Mouse (Mus musculus) midbrain, embryonic 16.5 days (tissue): ENCODE data around the gene Gdf10. TPM values are rescaled to one million over a fixed set of nuclear protein-coding genes. Genes with fewer than 3 reads are reported as not detected.

Experiments
- ATAC-seq: fragments of 200-750 bp; cut with Nextera tagmentation; 2 replicates; pipeline ENCODE4 v1.8.0; 2017; ENCODE audit warnings: moderate TSS enrichment
- H3K27ac ChIP-seq: fragments of 300-500 bp; sonication (generic); 2 replicates; pipeline ENCODE4 v1.5.1; 2014; ENCODE audit warnings: mild to moderate bottlenecking, low read length, mixed read lengths
- H3K27me3 ChIP-seq: fragments of 300-500 bp; sonication (generic); 2 replicates; pipeline ENCODE4 v1.6.1; 2014; ENCODE audit warnings: low read depth, low read length, mixed read lengths; ENCODE audit not compliant: control insufficient read depth, insufficient read depth
- H3K36me3 ChIP-seq: fragments of 300-500 bp; sonication (generic); 2 replicates; pipeline ENCODE4 v1.6.1; 2014; ENCODE audit warnings: mild to moderate bottlenecking, low read length, moderate library complexity, mixed read lengths; ENCODE audit not compliant: control insufficient read depth, insufficient read depth
- H3K4me1 ChIP-seq: fragments of 300-500 bp; sonication (generic); 2 replicates; pipeline ENCODE4 v1.6.1; 2014; ENCODE audit warnings: mild to moderate bottlenecking, low read length, mixed read lengths; ENCODE audit not compliant: control insufficient read depth, insufficient read depth
- H3K4me2 ChIP-seq: fragments of 300-500 bp; sonication (generic); 2 replicates; pipeline ENCODE4 v1.6.1; 2014; ENCODE audit warnings: mild to moderate bottlenecking, low read length, mixed read lengths
- H3K4me3 ChIP-seq: fragments of 300-500 bp; sonication (generic); 2 replicates; pipeline ENCODE4 v1.5.1; 2014; ENCODE audit warnings: low read depth, mild to moderate bottlenecking, low read length, moderate library complexity, mixed read lengths
- H3K9ac ChIP-seq: fragments of 300-500 bp; sonication (generic); 2 replicates; pipeline ENCODE4 v1.6.1; 2014; ENCODE audit warnings: low read depth, low read length, mixed read lengths
- H3K9me3 ChIP-seq: fragments of 300-500 bp; sonication (generic); replicated peaks from 2 replicates; pipeline ENCODE4 v1.6.1; 2014; ENCODE audit warnings: mild to moderate bottlenecking, low read length, mixed read lengths; ENCODE audit not compliant: control insufficient read depth, poor library complexity, severe bottlenecking
- WGBS: fragments of 180-500 bp; shearing (Covaris S2); extraction: QIAGEN DNeasy Blood & Tissue Kit; methylation state at CpG from one replicate; pipeline ENCODE4 v1.1.7; 2014; 5-methylcytosine and 5-hydroxymethylcytosine counted together
- polyA plus RNA-seq: library from polyadenylated mRNA; unstranded; fragments of >200 nt; fragmentation: Nextera tagmentation; extraction: Ambion mirVana; gene quantifications from 2 replicates; pipeline ENCODE4 v1.2.1, GENCODE M21; 2015

Gene Gdf10
- polyA plus RNA-seq: 3.2 and 4.4 TPM in 2 replicates

- H3K27me3 ChIP-seq: peaks cover 28% of the 10 kb centered on the region
- peaks cover 22% of the 10 kb centered on the region for H3K4me1 ChIP-seq
- H3K4me3 ChIP-seq: peak within 1 kb of the TSS; percentile 66
- no peaks in the 10 kb centered on the region for H3K36me3 ChIP-seq
- H3K9me3 ChIP-seq: no peaks in the 10 kb centered on the region
- peak within 1 kb of the TSS; percentile 68 for H3K9ac ChIP-seq
- WGBS: under 1% methylated on average over 62 of the region's 85 CpGs
- peak; percentile 84 for ATAC-seq
- H3K4me2 ChIP-seq: peak within 1 kb of the TSS; percentile 98
- H3K27ac ChIP-seq: no peak within 1 kb of the TSS
Observed at GRCm38 (mm10) chr14:33923168-33924070, at the start of gene Gdf10. TSS of gene Gdf10 (plus strand) at chr14:33923587.

- no peak for ATAC-seq
- Histone ChIP-seq H3K27ac (no peak overlapping the region), H3K4me1 (no peaks in the 10 kb centered on the region), H3K4me2 (no peak overlapping the region), H3K36me3 (no peaks in the 10 kb centered on the region), H3K9ac (no peak overlapping the region), H3K9me3 (no peaks in the 10 kb centered on the region; the same call in 1 of the 2 replicates), H3K4me3 (no peak overlapping the region), H3K27me3 (no peaks in the 10 kb centered on the region)
- 100% methylated on average over 1 of the region's 1 CpGs for WGBS
Observed at GRCm38 (mm10) chr14:33878826-33879225, 44.6 kb upstream of the Gdf10 start.

- WGBS: 89% methylated on average over 3 of the region's 3 CpGs
- Histone ChIP-seq H3K9ac (no peak overlapping the region), H3K9me3 (no peaks in the 10 kb centered on the region; the same call in 1 of the 2 replicates), H3K4me1 (no peaks in the 10 kb centered on the region), H3K4me3 (no peak overlapping the region), H3K36me3 (no peaks in the 10 kb centered on the region), H3K4me2 (no peak overlapping the region), H3K27ac (no peak overlapping the region), H3K27me3 (no peaks in the 10 kb centered on the region)
- no peak for ATAC-seq
Observed at GRCm38 (mm10) chr14:33880236-33880635, 43.2 kb upstream of the Gdf10 start.

GRCm38 (mm10) chr14:33881471-33881870 is 41.9 kb upstream of the Gdf10 start:
- no peaks in the 10 kb centered on the region for H3K4me1 ChIP-seq

GRCm38 (mm10) chr14:33883046-33883445 is 40.3 kb upstream of the Gdf10 start:
- H3K4me1 ChIP-seq: no peaks in the 10 kb centered on the region
- no peak overlapping the region for H3K4me3 ChIP-seq
- no peaks in the 10 kb centered on the region for H3K27me3 ChIP-seq
- H3K9ac ChIP-seq: no peak overlapping the region
- H3K4me2 ChIP-seq: no peak overlapping the region
- 66% methylated on average over 4 of the region's 4 CpGs for WGBS
- no peak for ATAC-seq
- no peaks in the 10 kb centered on the region for H3K9me3 ChIP-seq
- H3K27ac ChIP-seq: no peak overlapping the region
- no peaks in the 10 kb centered on the region for H3K36me3 ChIP-seq

More at GRCm38 (mm10) chr14:33881471-33881870, 41.9 kb upstream of the Gdf10 start:
- H3K36me3 ChIP-seq: no peaks in the 10 kb centered on the region
- no peak overlapping the region for H3K9ac ChIP-seq
- H3K9me3 ChIP-seq: no peaks in the 10 kb centered on the region; the same call in 1 of the 2 replicates
- WGBS: 76% methylated on average over 3 of the region's 3 CpGs
- no peak for ATAC-seq
- H3K4me2 ChIP-seq: no peak overlapping the region
- no peak overlapping the region for H3K27ac ChIP-seq
- no peak overlapping the region for H3K4me3 ChIP-seq
- H3K27me3 ChIP-seq: no peaks in the 10 kb centered on the region

GRCm38 (mm10) chr14:33885466-33885865 is 37.9 kb upstream of the Gdf10 start:
- H3K4me3 ChIP-seq: no peak overlapping the region
- 82% methylated on average over 11 of the region's 11 CpGs for WGBS
- H3K36me3 ChIP-seq: no peaks in the 10 kb centered on the region
- H3K27ac ChIP-seq: no peak overlapping the region
- H3K27me3 ChIP-seq: no peaks in the 10 kb centered on the region
- ATAC-seq: no peak
- H3K9ac ChIP-seq: no peak overlapping the region
- H3K9me3 ChIP-seq: no peaks in the 10 kb centered on the region
- no peak overlapping the region for H3K4me2 ChIP-seq
- no peaks in the 10 kb centered on the region for H3K4me1 ChIP-seq

- no peak overlapping the region for H3K4me3 ChIP-seq
- no peaks in the 10 kb centered on the region for H3K4me1 ChIP-seq
- 57% methylated on average over 11 of the region's 11 CpGs for WGBS
- H3K27me3 ChIP-seq: no peaks in the 10 kb centered on the region
- H3K9ac ChIP-seq: no peak overlapping the region
- ATAC-seq: no peak
- no peaks in the 10 kb centered on the region for H3K9me3 ChIP-seq
- no peak overlapping the region for H3K27ac ChIP-seq
- no peaks in the 10 kb centered on the region for H3K36me3 ChIP-seq
- no peak overlapping the region for H3K4me2 ChIP-seq
Observed at GRCm38 (mm10) chr14:33888387-33889035, 34.9 kb upstream of the Gdf10 start.

- Histone ChIP-seq H3K27ac (no peak overlapping the region), H3K27me3 (no peaks in the 10 kb centered on the region), H3K4me3 (no peak overlapping the region), H3K36me3 (no peaks in the 10 kb centered on the region), H3K4me1 (no peaks in the 10 kb centered on the region), H3K9me3 (no peaks in the 10 kb centered on the region), H3K9ac (no peak overlapping the region), H3K4me2 (no peak overlapping the region)
- 89% methylated on average over 3 of the region's 3 CpGs for WGBS
- ATAC-seq: no peak
Observed at GRCm38 (mm10) chr14:33889971-33890370, 33.4 kb upstream of the Gdf10 start.

GRCm38 (mm10) chr14:33891507-33891906 is 31.9 kb upstream of the Gdf10 start:
- Histone ChIP-seq H3K36me3 (no peaks in the 10 kb centered on the region), H3K27ac (no peak overlapping the region), H3K4me1 (no peaks in the 10 kb centered on the region), H3K27me3 (no peaks in the 10 kb centered on the region), H3K4me3 (no peak overlapping the region), H3K9me3 (no peaks in the 10 kb centered on the region), H3K9ac (no peak overlapping the region), H3K4me2 (no peak overlapping the region)
- ATAC-seq: no peak
- 91% methylated on average over 3 of the region's 3 CpGs for WGBS
